Mouse (Mus musculus): ENCODE results near the gene Slc22a5. TPM values are rescaled to one million over a fixed set of nuclear protein-coding genes. Genes with fewer than 3 reads are reported as not detected.
"Not testable (repeated sequence)": the region's sequence is repeated elsewhere in the genome, so short reads cannot be mapped to it uniquely, and the experiment has no call there.

Slc22a5 gene
- total RNA-seq, 2 experiments from 2014 or later: 7.8 to 13.1 TPM

DNA sequence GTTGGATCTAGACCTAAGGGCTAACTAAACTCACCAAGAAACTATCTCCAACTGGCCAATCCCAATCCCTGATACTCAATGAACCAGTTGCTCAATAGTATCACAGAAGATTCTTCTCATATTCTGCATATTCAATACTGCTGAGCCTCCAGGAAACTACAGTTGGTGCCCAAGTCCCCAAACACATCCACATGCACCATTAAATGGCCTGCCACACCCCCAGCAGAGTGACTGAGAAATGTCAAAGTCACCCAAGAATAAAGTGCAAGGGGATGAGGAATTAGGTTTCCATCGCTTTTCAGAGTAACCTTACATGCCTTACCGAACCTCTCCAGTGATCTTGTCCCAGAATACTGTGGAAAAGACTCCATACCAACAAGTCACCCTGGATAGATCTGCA is 1.2 kb downstream of the Slc22a5 start:
- no peak for DNase-seq (ENCODE audit: low spot score in 2 of 2)
- intact Hi-C loops (cut with DNase I): no loop called here

GRCm38 (mm10) chr11:53889091-53889645 is 2.3 kb downstream of the Slc22a5 start:
- intact Hi-C loops (cut with DNase I): no loop called here
- no peak for DNase-seq (ENCODE audit: low spot score in 2 of 2)

DNA sequence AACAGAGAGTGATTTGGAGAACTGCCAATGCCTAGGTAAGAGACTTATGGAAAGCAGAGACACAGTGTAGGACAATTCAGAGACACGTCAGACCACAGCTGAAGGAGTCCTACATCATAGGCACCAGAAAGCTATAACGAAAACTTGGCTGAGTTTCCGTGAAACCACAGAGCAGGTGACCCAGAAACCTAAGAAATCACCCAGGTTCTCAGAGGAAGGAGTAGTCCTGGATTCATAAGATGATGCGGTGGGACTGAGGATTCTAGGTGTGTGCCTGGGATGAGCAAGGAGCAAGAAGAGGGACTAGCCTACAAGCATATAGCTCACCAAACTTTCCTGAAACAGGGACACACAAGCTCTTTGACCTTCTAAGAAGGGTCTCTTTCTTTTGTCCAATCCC is 3.2 kb downstream of the Slc22a5 start:
- no peak for DNase-seq (ENCODE audit: low spot score in 2 of 2)
- intact Hi-C loops (cut with DNase I): no loop called here

DNA sequence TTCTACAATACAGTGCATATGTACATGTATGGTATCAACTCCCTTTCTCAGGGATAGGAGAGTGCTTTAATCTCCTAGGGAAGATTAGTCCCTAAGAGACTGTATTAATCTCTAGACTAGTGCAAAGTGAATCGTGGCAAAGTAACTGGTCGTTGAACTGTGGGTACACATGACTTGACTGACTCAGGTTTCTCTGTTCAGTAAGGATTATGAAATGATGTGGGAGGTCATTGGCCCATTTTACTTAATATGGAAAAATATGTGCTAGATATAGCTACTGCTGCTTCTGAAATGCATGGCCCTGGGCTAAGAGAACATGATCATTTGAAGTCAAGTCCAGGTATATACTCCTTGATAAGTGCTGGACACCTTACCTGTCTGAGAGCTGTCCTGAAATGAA is 8.2 kb downstream of the Slc22a5 start:
- intact Hi-C loops (cut with DNase I): no loop called here
- DNase-seq (ENCODE audit: low spot score in 2 of 2): no peak

DNA sequence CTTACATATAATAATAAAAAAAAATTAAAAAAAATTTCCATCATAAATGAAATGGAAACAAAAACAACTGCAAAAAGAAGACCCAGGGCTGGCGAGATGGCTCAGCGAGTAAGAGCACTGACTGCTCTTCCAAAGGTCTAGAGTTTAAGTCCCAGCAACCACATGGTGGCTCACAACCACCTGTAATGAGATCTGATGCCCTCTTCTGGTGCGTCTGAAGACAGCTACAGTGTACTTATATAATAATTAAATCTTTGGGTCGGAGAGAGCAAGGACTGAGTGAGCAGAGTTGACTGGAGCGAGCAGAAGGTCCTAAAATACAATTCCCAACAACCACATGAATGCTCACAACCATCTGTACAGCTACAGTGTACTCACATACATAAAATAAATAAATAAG is 13.4 kb downstream of the Slc22a5 start:
- intact Hi-C loops (cut with DNase I): not testable (repeated sequence)

GRCm38 (mm10) chr11:53876488-53876887 is 15.0 kb downstream of the Slc22a5 start:
- intact Hi-C loops (cut with DNase I): no loop called here
- no peak for DNase-seq (ENCODE audit: low spot score in 2 of 2)

More for the DNA sequence above, 13.4 kb downstream of the Slc22a5 start:
- DNase-seq (ENCODE audit: low spot score in 2 of 2): not testable (repeated sequence)

DNA sequence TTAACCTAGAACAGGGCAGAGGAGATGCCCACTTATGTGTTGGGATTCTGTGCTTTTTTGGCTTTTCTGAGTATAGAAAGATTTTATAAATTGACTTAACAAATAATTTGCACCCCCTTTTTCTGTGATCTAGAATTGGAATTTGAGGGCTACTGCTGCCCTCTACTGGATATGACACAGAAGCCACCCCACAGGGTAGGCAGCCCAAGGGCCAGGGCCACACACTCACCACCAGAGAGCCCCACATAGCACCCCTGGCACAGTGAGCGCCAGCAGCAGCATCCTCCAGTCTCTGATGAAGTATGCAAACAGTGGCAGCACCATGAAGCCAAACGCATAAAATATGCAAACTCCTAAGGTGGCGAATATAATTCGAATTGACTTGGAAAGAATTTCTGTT is 16.8 kb downstream of the Slc22a5 start:
- intact Hi-C loops (cut with DNase I): no loop called here
- no peak for DNase-seq (ENCODE audit: low spot score in 2 of 2)

- intact Hi-C loops (cut with DNase I); DNase-seq (ENCODE audit: low spot score in 2 of 2): not testable (repeated sequence)
These were observed 17.4 kb downstream of the Slc22a5 start for GRCm38 (mm10) chr11:53873909-53874704.

- DNase-seq (ENCODE audit: low spot score in 2 of 2): no peak
- intact Hi-C loops (cut with DNase I): no loop called here
These were observed 19.5 kb downstream of the Slc22a5 start for GRCm38 (mm10) chr11:53871786-53872507.

- no peak for DNase-seq (ENCODE audit: low spot score in 2 of 2)
- intact Hi-C loops (cut with DNase I): loop anchor here (5.0 kb wide), 1 partner anchor 83 kb away; no protein-coding TSS in a partner anchor
These were observed 22.3 kb downstream of the Slc22a5 start for GRCm38 (mm10) chr11:53869172-53869571.

DNA sequence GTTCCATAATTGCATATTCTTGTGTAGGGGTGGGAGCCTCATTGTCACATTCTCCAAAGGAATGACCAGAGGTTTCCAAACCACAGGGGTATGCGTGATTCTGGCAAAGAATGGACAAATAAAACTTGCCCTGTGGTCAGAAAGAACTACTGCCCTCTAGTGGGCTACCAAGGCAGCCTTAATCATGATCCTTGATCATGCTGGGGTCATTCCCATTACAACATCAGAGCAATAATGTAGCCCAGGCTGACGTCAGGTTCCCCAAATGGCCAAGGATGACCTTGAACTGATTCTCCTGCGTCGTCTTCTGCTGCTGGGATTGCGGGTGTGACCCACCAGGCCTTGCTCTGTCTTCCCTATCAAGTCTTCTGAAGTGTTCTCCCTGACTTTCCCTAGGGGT is 23.1 kb downstream of the Slc22a5 start:
- not testable (repeated sequence) for DNase-seq (ENCODE audit: low spot score in 2 of 2)
- intact Hi-C loops (cut with DNase I): loop anchor here (5.0 kb wide), 1 partner anchor 84 kb away; no protein-coding TSS in a partner anchor

DNA sequence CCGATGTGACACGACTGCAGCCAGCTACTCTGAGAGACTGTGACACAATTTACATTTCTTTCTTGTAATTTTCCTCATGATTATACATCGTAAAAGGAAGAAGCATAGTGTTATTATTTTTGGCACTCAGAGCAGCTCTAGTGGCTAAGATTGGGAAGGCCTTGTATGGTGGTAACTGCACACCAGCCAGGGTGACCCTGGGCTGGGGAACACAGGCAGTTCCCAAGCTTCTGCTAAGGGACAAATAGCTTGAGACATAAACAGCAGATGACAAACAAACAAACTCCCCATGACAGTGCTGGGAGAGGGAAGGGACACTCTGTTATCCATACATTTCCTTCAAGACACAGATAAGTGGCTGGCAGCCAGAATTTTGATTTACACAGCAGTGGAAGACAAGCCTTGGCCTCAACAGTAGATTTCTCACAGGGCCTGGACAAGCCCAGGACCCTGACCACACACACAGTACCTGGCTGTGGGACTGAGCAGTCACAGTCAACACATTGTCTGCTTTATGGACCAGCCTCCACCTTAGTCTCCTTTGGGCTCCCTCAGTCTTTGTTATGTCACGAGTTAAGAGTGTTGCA is 26.6 kb downstream of the Slc22a5 start:
- intact Hi-C loops (cut with DNase I): loop anchor here (5.0 kb wide), 1 partner anchor 87 kb away; no protein-coding TSS in a partner anchor
- DNase-seq (ENCODE audit: low spot score in 2 of 2): not testable (repeated sequence)

GRCm38 (mm10) chr11:53860944-53861343 is 30.5 kb downstream of the Slc22a5 start:
- DNase-seq (ENCODE audit: low spot score in 2 of 2); intact Hi-C loops (cut with DNase I): not testable (repeated sequence)

DNA sequence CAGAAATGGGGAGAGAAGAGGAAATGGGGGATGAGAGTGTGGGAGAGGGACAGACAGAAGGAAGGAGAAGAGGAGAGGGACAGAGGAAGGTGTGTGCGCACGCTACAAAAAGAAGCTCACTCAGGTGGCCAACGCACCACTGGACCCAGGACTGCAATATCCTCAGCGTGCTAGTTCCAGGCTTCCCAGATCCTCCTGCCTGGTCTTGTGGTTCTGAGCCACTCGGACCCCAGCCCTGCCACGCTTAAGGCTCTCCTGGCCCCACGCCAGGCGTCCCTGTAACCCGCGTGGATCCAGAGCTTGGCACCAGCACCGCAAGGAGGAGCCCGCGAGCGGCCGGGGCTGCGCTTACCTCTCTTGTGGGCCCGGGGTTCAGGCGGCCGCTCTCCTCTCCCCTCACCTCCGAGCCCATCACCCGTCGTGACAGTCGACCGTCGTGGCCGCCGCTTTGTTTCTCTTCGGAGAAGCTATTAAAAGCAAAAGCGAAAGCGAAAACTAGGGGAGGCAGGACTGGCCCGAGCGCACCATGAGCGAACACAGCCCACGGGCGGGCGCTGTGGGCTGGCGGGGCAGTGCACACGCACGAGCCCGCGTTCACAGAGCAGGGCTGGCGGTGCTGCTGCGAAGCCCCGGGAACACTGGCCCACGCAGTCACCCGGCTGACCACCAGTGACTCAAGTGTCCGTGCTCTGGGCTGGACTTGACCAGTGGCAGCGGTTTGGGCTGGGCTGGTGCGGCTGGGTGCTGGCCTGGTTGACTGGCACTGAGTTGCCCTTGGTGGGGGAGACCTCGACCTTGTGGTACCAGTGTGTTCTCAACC is 32.5 kb downstream of the Slc22a5 start, which contains the start of gene Gm12216:
TSS of gene Gm12216 (minus strand) at position 496 of the 820 bp plus-strand sequence.
- intact Hi-C loops (cut with DNase I): not testable (repeated sequence)
- DNase-seq (ENCODE audit: low spot score in 2 of 2): peak in 1 of 2 experiments; percentile 25

GRCm38 (mm10) chr11:53858058-53858760 is 33.3 kb downstream of the Slc22a5 start:
- intact Hi-C loops (cut with DNase I): no loop called here
- no peak for DNase-seq (ENCODE audit: low spot score in 2 of 2)

DNA sequence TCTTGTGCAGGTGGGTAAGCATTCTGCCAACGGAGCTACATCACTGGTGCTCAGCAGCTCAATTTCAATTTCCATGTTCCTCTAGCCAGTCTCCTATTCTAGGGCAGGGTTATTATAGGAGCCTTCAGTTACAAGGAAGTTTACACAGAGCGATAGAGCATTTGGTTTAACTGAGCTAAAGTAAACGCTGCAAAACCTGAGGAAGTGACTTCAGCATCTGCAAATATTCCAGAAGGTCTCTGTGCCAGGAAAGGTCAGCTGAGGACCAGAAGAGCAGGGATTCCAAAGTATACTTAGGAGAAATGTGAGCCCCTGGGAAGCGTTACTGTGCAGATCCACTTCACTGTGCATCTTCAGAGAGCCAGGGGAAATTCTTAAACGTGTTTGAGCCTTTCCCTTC is 37.8 kb downstream of the Slc22a5 start:
- intact Hi-C loops (cut with DNase I): loop anchor here (5.0 kb wide), 1 partner anchor 91 kb away; no protein-coding TSS in a partner anchor

DNA sequence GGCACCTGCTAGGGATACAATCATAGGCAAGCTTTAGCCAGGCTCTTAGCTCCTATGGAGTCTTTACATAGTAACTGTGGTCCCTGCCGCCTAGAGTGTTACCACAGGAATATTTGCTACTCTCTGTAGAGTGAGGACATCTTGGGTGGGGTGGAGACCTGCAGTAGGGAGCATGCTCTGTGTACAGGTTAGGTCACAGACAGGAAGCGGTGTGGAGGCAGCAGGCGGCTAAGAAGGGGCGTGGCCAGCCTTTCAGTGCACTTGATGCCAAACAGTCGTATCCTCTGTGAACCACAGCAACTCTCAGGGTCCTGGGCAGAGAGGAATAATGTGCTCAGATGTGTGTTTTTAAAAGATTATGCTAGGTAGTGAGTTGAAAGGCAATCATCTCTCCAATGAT is 39.7 kb downstream of the Slc22a5 start:
- DNase-seq (ENCODE audit: low spot score in 2 of 2): no peak
- intact Hi-C loops (cut with DNase I): loop anchor here (2.0 to 5.0 kb wide), 2 partner anchors 89 to 115 kb away; no protein-coding TSS in a partner anchor

More for the DNA sequence above, 37.8 kb downstream of the Slc22a5 start:
- no peak for DNase-seq (ENCODE audit: low spot score in 2 of 2)
